Mouse (Mus musculus): ENCODE measurements around the gene Gm21083. TPM values are rescaled to one million over a fixed set of nuclear protein-coding genes. Genes with fewer than 3 reads are reported as not detected.
"Not testable (repeated sequence)": the region's sequence is repeated elsewhere in the genome, so short reads cannot be mapped to it uniquely, and the experiment has no call there.

Gm21083 gene
- polyA plus RNA-seq, 1 experiment from 2014 or later = 0.15 TPM

DNA sequence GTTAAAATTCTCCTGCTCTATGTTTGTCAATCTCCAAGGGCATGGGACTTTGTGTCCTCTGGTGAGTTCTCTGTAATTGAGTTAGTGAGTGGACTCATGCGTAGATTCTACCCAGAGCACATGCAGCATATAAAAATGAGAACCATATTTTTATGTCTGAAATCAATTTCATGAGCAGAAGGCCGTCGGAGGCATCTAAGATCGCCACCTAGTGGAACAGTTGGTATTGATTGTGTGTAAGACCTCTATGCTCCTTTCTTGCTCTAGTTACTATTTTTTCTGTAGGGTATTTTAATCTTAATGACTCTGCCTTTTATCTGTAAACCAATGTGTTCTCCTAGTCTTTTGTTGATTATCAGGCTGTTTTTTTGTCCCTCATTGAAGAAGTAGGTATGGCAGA is 23.2 kb downstream of the Gm21083 start:
- 41% methylated on average over 4 of the region's 4 CpGs for WGBS
- not testable (repeated sequence) for H3K27ac ChIP-seq; H3K4me2 ChIP-seq; H3K9me3 ChIP-seq; H3K9ac ChIP-seq; ATAC-seq (ENCODE audit: insufficient number of reproducible peaks, low FRiP score, low TSS enrichment, low read depth); H3K4me3 ChIP-seq; H3K27me3 ChIP-seq; H3K4me1 ChIP-seq; H3K36me3 ChIP-seq

DNA sequence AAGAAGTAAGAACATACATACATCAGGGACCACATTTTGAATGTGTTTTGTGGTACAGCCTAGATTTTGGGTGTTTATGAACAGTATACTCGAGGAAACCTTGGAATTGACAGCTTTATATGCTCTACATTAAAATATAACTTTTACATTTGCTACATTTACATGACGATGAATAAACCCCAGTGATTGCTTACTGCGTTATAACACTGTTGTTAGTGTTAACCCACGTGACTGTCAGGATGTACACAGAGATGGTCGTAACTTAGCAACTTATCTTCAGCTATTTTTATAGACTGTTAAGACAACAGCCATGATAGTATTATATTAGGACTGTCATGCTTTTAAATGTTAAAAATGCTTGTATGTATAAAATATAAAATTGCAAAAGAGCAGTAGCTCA is 24.3 kb downstream of the Gm21083 start:
- not testable (repeated sequence) for H3K27me3 ChIP-seq, H3K4me1 ChIP-seq, H3K9ac ChIP-seq, H3K27ac ChIP-seq, H3K4me2 ChIP-seq, H3K36me3 ChIP-seq, H3K4me3 ChIP-seq, H3K9me3 ChIP-seq
- ATAC-seq (ENCODE audit: insufficient number of reproducible peaks, low FRiP score, low TSS enrichment, low read depth) = 0 out of 2 replicates have a peak, but pooled peaks have one; percentile 55
- 59% methylated on average over 5 of the region's 5 CpGs for WGBS

DNA sequence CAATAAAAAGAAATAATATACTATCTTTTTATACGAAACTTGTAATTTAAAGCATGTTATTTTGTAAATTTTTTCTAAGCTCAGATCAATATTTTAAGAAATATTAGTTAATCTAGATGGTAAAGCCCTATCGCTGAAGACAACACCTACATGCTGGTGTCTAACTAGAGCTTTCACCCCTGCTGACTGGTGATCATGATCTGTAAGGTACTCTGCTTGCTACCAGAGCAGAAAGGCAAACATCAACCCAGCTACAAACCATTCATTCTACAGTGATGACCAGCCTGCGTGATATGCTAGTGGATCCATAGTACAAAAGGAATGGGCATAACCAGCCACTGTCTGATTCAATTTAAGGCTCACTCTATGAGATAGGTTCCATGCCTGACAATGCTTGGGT is 24.8 kb downstream of the Gm21083 start:
- not testable (repeated sequence) for H3K4me1 ChIP-seq, H3K9ac ChIP-seq, H3K4me3 ChIP-seq, H3K36me3 ChIP-seq, H3K27ac ChIP-seq, H3K9me3 ChIP-seq, H3K4me2 ChIP-seq, H3K27me3 ChIP-seq
- 77% methylated on average over 3 of the region's 3 CpGs for WGBS
- peak; percentile 64; the same call in 1 of the 2 replicates for ATAC-seq (ENCODE audit: insufficient number of reproducible peaks, low FRiP score, low TSS enrichment, low read depth)

DNA sequence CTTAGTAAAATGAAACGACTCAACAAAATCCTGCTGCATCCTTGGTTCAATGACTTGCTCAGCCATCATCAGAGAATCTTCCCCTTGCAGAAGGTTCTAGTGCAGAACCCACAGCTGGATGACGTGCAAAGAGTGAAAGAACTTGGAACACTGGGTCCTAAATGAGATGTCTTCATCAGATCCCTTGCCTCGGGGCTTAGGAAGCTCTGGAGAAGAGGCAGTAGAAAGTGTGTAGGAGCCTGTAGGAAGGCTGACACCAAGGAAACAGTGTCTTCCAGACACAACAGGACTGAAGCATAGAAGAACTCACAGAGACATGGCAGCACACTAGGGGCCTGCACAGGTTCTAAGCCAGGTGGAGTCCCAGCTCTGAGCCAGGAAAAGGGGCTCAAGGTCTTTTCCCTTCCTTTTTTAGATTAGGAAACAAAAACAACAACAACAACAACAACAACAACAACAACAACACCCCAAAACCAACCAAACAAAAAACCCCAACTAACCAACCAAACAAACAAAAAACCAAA is 25.4 kb downstream of the Gm21083 start:
- not testable (repeated sequence) for H3K36me3 ChIP-seq; H3K27ac ChIP-seq; H3K27me3 ChIP-seq; H3K4me1 ChIP-seq; H3K9ac ChIP-seq; ATAC-seq (ENCODE audit: insufficient number of reproducible peaks, low FRiP score, low TSS enrichment, low read depth); H3K9me3 ChIP-seq; H3K4me3 ChIP-seq; H3K4me2 ChIP-seq
- 52% methylated on average over 3 of the region's 3 CpGs for WGBS

DNA sequence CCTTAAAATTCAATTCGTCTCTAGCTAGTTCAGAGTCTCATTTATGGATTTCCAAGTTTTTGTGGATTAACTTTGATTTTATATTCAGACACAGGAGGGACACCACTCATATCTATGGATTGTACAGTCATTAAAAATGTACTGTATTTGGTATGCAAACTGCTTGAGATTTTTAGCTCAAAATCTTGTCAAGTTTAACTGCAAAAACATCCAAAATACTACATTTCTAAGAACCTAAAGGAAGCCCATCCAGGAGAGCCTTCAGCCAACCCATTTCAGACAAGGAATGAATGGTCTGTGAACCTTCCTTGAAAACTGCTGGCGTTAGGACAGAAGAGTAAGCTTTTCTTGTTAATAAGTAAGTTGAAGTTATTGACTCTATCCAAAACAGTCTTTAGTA is 25.9 kb downstream of the Gm21083 start:
- H3K9ac ChIP-seq; ATAC-seq (ENCODE audit: insufficient number of reproducible peaks, low FRiP score, low TSS enrichment, low read depth); H3K4me3 ChIP-seq; H3K36me3 ChIP-seq; H3K4me1 ChIP-seq; H3K27me3 ChIP-seq; H3K27ac ChIP-seq; H3K4me2 ChIP-seq; H3K9me3 ChIP-seq: not testable (repeated sequence)
- 67% methylated on average over 2 of the region's 2 CpGs for WGBS

DNA sequence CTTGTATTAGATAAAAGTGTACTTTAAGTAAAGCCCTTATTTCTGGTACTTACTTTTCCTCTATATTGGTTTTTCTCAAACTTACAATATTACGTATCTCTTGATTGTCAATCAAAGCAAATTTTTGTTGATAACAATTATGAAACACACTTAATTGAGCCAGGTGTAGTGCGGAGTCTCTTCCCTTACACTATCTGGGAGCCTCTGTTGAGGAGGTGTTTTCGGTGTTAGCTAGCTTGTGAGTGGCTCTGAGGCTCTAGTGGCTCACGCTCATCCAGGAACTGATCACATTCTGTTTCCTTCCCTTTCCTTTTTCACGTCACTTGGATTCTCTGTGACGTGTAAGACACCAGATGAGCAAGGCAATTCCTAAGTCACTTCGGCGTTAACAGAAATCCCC is 26.5 kb downstream of the Gm21083 start:
- H3K4me2 ChIP-seq; H3K9me3 ChIP-seq; ATAC-seq (ENCODE audit: insufficient number of reproducible peaks, low FRiP score, low TSS enrichment, low read depth); H3K27ac ChIP-seq; H3K36me3 ChIP-seq; H3K4me1 ChIP-seq; H3K4me3 ChIP-seq; H3K9ac ChIP-seq; H3K27me3 ChIP-seq: not testable (repeated sequence)
- 73% methylated on average over 8 of the region's 8 CpGs for WGBS

DNA sequence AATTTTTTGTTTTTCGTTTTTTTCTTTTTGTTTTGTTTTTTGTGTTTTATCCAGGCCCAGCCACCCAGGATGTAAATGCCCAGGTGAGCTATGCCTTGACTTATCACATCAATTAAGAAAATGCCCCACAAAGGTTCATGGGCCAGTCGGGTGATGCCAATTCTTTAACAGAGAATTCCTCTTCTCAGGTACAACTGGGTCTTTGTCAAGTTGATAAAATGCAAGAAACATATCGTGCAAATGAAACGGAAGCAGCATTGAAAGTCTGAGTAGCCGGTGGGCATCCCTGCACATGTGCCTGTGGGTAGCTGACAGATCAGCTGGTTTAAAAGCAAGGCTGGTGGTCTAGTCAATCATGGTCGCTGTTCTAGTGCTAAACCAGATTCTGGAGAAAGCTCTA is 29.5 kb downstream of the Gm21083 start:
- not testable (repeated sequence) for H3K4me3 ChIP-seq, H3K27me3 ChIP-seq, H3K9me3 ChIP-seq, H3K9ac ChIP-seq, H3K27ac ChIP-seq, H3K4me1 ChIP-seq, H3K36me3 ChIP-seq, H3K4me2 ChIP-seq
- 62% methylated on average over 6 of the region's 6 CpGs for WGBS
- peak; percentile 84 for ATAC-seq (ENCODE audit: insufficient number of reproducible peaks, low FRiP score, low TSS enrichment, low read depth)

DNA sequence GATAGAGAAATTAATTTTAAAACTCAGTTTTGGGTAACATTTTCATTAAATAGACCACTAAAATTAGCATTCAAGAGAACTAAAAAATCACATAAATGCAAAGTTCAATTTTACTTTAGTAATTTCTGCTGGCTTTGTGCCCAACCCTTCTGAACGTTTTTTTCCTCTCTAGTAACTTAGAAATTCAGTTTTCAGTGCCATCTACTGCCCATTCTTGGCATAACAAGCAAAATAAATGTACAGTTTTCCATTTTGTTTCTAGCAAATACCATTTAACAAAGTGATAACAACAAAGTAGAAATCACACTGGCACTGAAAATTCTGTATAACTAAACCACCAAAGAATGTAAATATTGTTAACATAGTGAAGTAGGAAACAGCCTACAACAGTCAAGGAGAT is 33.6 kb downstream of the Gm21083 start:
- not testable (repeated sequence) for H3K36me3 ChIP-seq; H3K9ac ChIP-seq; H3K4me1 ChIP-seq; H3K9me3 ChIP-seq; ATAC-seq (ENCODE audit: insufficient number of reproducible peaks, low FRiP score, low TSS enrichment, low read depth); H3K4me3 ChIP-seq; H3K4me2 ChIP-seq; H3K27me3 ChIP-seq; H3K27ac ChIP-seq
- 3% methylated on average over 1 of the region's 1 CpGs for WGBS

DNA sequence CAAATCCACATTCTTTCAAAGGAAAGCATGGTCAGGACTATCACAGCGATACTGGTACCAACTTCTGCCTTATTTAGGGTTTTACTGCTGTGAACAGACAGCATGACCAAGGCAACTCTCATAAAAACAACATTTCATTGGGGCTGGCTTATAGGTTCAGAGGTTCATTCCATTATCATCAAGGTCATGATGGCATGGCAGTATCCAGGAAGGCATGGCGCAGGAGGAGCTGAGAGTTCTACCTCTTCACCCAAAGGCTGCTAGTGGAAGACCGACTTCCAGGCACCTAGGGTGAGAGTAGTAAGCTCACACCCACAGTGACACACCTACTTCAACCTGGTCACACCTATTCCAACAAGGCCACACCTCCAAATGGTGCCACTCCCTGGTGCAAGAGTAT is 39.1 kb downstream of the Gm21083 start:
- WGBS = 76% methylated on average over 3 of the region's 3 CpGs
- not testable (repeated sequence) for H3K4me3 ChIP-seq; H3K9ac ChIP-seq; H3K4me1 ChIP-seq; H3K27me3 ChIP-seq; H3K4me2 ChIP-seq; ATAC-seq (ENCODE audit: insufficient number of reproducible peaks, low FRiP score, low TSS enrichment, low read depth); H3K27ac ChIP-seq; H3K36me3 ChIP-seq; H3K9me3 ChIP-seq

DNA sequence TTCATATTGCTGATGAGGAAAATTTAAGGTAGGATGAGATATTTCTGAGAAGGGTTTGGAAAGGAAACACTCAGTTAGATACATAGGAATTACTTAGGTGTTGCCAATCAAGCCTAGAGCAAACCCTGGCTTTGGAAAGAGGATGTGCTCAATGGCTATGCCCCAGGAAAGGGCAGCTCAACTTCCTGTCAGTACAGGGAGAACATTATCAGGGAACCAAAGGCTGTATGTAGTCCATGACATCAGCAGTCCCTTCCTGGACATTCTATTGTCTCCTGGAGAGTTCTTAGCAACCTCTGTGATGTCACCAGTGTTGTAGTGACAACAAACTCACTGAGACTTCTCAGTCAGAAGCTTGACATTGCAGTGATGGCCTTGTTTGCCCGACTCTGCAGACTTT is 41.6 kb downstream of the Gm21083 start, which contains the start of gene Speer4d:
TSS of gene Speer4d (plus strand) at position 301 of the 400 bp plus-strand sequence.
- not testable (repeated sequence) for ATAC-seq (ENCODE audit: insufficient number of reproducible peaks, low FRiP score, low TSS enrichment, low read depth)

DNA sequence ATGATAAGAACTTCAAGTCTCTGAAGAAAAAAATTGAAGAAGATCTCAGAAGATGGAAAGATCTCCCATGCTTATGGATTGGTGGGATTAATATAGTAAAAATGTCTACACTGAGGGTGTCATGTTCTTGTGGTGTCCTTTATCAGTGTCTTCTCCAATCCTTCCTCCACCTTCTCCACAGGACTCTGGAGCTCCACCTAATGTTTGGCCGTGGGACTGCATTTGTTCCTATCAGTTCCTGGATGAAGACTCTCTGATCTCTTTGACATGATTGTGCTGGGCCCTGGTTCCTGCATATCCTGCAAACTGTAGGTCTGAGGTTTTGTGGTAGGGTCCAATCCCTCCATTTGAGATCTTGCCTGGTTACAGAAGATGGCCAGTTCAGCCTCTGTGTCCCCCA is 51.0 kb downstream of the Gm21083 start:
- H3K4me3 ChIP-seq = not testable (repeated sequence)
- WGBS = 28% methylated on average over 1 of the region's 1 CpGs

More for the DNA sequence above, 41.6 kb downstream of the Gm21083 start, which contains the start of gene Speer4d:
- H3K36me3 ChIP-seq, H3K9ac ChIP-seq, H3K4me1 ChIP-seq, H3K4me2 ChIP-seq, H3K4me3 ChIP-seq, H3K9me3 ChIP-seq, H3K27me3 ChIP-seq, H3K27ac ChIP-seq: not testable (repeated sequence)
- WGBS = 53% methylated on average over 1 of the region's 1 CpGs

DNA sequence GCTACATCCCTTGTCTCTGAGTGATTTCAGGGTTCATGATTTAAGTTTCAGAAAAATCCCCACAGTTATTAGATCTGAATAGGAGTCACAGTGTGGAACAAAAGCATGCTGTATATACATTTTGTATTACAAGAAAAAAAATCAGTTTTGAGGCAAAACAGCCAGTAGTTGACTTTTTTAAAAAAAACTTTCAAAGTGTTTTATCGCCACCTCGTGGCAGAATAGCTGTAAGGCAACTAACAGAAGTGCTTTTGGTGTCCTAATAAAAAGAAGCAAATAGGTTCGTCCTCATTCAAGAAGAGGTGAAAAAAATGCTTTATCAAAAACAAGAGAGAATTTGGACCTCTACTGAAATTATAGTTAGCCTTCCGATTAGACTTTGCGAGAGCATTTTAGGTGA is 52.9 kb downstream of the Gm21083 start:
- ATAC-seq (ENCODE audit: insufficient number of reproducible peaks, low FRiP score, low TSS enrichment, low read depth); H3K36me3 ChIP-seq; H3K4me3 ChIP-seq; H3K4me1 ChIP-seq; H3K9me3 ChIP-seq; H3K4me2 ChIP-seq; H3K27ac ChIP-seq; H3K27me3 ChIP-seq; H3K9ac ChIP-seq: not testable (repeated sequence)
- WGBS = 26% methylated on average over 5 of the region's 5 CpGs

More for the DNA sequence above, 51.0 kb downstream of the Gm21083 start:
- not testable (repeated sequence) for H3K9me3 ChIP-seq; H3K27ac ChIP-seq; ATAC-seq (ENCODE audit: insufficient number of reproducible peaks, low FRiP score, low TSS enrichment, low read depth); H3K27me3 ChIP-seq; H3K9ac ChIP-seq; H3K4me2 ChIP-seq; H3K36me3 ChIP-seq; H3K4me1 ChIP-seq
